Mouse (Mus musculus): ENCODE results near the gene Harbi1.

- no peak for TF ChIP-seq CTCF (conservative IDR thresholded peaks at IDR 0.05; ENCODE audit: low read length)
- no peak for TF ChIP-seq NANOG (IDR thresholded peaks at IDR 0.05; ENCODE audit: borderline replicate concordance, low read length)
Observed at GRCm38 (mm10) chr2:91705736-91706135, 4.9 kb upstream of the Harbi1 start.

Measured in E14TG2a.4 (cell line).